Mouse (Mus musculus) NIH3T3 (cell line): ENCODE measurements around the gene Slc43a2.

ENCODE experiments used
- DNase-seq: peaks from one replicate; pipeline ENCODE4 v3.0.0-alpha.2; 2012; ENCODE audit warnings: low read depth

Slc43a2 gene

GRCm38 (mm10) chr11:75531469-75532242, at the start of gene Slc43a2:
Gene Slc43a2, plus strand, starts transcription at chr11:75531694.
- DNase-seq: peak; percentile 94

- DNase-seq: no peak
These were observed 45.3 kb upstream of the Slc43a2 start for GRCm38 (mm10) chr11:75486192-75486591.

DNA sequence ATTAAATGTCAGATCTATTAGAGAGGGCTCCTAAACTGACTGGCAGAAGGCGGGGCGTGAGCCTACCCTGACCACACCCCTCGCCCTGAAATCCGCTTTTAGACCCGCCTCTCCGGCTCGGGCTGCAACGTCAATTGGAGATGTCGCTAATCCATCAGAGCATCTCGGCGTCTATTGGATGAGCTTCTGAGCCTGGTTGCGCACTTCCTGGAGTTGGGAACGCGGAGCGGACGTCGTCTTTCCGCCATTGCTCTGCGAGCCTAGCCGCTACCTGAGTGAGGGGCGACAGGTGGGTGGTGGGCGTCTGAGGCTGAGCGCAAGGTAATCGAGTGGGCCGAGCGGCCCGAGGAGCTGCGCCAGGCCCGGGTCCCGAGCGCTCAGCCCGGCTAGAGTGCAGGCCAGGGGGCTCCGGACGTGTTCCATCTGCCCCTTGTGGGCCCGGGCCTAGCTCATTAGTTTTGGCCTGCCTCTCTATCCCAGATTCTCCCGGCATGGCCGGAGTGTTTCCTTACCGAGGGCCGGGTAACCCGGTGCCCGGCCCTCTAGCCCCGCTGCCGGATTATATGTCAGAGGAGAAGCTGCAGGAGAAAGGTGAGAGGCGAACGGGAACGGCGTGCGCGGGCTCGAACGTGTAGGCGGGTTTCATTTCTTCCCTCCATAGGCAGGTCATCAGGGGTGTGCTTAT, 44.8 kb upstream of the Slc43a2 start, which contains the start of gene Prpf8:
TSS of gene Prpf8 (plus strand) at position 216 of the 685 bp plus-strand sequence.
- peak; percentile 98 for DNase-seq

- no peak for DNase-seq
These were observed 44.0 kb upstream of the Slc43a2 start for GRCm38 (mm10) chr11:75487496-75487895.

DNA sequence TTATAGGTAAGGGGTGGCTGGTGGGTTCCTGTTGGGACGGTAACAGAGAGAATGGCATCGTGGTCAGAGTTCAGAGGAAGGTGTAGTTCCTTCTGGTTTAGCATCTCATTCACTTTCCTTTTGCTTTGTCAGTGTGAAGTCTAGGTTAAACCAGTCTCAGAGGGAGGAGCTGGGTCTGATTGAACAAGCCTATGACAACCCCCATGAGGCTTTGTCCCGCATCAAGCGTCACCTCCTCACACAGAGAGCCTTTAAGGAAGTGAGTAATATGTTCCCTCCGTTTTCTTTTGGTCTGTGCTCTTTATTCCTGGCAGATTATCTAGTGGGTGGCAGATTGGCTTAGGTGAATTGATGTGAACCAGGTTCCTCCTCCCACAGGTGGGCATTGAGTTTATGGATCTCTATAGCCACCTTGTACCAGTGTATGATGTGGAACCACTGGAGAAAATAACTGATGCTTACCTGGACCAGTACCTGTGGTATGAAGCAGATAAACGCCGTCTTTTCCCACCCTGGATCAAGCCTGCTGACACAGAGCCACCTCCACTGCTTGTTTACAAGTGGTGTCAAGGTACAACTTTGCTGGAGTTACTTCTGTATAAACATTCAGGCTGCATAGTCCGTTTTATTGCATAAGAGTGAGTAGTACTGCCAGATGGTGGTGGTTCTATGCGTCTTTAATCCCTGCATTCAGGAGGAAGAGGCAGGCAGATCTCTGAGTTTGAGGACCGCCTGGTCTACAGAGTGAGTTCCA, 37.0 kb upstream of the Slc43a2 start:
- DNase-seq: no peak

GRCm38 (mm10) chr11:75498126-75498525, 33.4 kb upstream of the Slc43a2 start:
- DNase-seq: no peak

GRCm38 (mm10) chr11:75508162-75508561, 23.3 kb upstream of the Slc43a2 start:
- DNase-seq: no peak

DNA sequence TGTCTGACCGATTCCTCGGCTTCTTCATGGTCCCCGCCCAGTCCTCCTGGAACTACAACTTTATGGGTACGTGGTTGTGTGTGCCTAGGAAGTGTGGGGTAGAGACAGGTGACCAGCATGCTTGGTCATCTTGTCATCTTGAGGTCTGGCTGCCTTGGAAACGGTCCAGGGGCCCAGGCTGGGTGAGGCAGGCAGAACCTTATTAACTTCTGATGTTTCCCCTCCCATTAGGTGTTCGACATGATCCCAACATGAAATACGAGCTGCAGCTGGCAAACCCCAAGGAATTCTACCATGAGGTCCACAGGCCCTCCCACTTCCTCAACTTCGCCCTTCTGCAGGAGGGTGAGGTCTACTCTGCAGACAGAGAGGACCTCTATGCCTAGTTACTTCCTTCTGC, 22.6 kb upstream of the Slc43a2 start:
- peak; percentile 10 for DNase-seq

DNA sequence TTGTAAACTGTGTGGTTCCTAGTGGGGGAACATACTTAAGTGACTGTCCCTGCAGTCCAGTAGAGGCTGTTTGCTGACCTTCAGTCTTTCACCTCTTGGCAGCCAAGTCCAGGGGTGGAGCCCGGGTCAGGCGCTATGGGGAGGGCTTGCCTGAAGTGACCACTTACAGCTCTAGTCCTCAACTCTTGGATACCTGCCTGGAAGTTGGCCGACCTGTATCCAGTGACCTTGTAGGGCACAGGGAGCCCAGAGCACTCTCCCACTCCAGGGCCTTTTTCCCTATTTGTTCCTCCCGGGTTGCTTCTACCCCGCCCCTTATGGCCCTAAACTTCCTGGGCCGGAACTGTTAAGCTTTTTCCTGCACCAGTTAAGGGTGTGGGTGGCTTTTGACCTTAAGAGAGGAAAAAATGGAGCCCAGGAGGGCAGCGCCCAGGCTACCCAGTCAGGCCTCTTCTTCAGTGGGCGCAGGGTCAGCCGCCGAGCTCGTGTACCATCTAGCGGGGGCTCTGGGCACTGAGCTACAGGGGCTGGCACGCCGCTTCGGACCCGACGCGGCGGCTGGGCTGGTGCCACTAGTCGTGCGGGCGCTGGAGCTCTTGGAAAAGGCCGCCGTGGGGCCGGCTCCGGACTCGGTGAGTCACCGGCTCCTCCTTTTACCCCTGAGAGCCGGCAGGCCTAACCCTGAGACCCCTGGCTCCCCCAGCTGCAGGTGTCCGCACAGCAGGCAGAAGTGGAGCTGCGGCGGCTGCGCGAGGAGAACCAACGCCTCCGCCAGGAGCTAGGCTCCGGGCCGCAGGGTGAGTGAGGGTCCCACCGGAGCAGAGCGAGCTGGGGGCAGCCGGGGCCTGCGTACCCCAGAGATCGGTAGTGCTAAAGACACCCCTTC, 21.5 kb upstream of the Slc43a2 start, which contains the start of gene Rilp:
TSS of gene Rilp (plus strand) at position 354 of the 886 bp plus-strand sequence.
- DNase-seq: no peak

DNA sequence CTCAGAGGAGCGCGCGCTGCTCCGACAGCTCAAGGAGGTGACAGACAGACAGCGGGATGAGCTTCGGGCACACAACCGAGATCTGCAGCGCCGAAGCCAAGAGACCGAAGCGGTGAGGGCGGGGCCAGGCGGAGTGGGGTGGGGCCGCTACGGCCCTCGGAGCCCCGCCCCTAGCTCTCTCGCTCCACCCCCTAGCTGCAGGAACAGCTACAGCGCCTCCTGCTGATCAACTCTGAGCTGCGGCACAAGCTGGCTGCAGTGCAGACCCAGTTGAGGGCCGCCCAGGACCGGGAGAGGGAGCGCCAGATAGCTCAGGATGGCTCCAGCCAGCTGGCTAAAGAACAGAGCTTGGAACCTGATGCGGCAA, 20.9 kb upstream of the Slc43a2 start:
- DNase-seq: peak; percentile 36

DNA sequence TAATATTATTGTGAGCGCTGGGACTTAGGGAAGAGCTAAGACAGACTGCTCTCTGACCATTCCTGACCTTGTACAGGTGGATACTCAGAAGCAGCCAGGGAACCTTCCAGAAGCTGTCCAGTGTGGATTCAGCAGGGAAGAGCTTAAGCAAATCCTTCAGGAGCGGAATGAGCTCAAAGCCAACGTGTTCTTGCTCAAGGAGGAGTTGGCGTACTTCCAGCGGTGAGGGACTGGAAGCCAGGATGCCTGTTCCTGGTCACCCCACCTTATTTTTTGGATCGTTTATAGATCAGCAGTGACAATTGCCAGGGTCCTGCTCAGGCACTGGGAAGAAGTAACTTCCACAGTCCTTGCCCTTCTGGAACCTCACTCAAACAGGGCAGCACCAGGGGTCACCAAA, 20.3 kb upstream of the Slc43a2 start:
- no peak for DNase-seq

DNA sequence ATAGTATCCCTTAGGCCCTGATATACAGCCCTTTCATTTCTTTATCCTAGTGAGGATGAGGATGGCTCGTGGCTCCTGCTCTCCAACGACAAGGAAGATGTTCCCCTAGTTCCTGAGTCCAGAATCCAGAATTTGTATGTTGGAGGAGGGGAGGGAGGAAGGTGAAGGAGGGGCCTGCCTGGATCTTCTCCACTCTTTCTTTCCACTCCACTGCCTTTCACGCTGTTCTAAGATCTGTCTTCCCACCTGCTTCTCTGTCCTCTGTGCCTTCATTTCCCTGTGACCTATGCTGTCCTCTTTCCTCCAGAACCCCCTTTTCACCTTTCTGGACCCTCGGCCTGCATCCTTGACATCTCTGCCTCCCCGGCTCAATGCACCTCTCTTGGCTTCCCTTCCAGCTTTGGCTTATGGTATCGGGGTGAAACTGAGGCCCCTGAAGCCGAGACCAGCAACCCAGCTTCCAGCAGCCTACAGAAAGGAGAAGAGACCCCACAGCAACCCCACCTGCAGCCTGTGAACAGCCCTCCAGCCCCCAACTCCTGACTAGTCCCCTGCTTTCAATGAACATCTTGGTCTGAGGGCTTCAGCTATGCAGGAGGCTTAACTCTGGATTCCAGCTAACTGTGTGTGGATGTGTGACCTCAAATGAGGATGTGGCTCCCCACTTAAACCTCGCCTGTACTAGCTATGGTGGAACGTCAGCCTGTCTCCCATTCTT, 19.0 kb upstream of the Slc43a2 start:
- DNase-seq: no peak

DNA sequence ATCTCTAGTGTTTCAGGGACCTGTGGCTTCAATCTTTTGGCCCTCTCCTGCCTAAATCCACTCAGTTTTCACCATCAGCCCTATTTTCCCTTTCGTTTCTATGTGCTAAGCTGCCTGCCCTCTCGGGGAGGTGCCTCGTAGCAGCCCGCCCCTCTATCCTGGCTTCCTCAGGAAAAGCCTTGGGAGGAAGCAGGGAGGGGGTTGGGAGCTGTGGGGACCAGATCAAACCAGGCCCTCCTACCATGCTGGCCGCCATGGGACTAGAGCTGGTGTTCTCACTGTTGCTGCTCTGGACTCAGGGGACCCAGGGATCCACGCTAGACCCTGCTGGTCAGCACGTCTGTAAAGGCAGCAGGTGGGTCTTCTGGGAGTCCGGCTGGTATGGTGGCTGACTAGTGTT, 18.2 kb upstream of the Slc43a2 start, which contains the start of gene Scarf1:
TSS of gene Scarf1 (plus strand) at position 205 of the 400 bp plus-strand sequence.
- no peak for DNase-seq

- DNase-seq: no peak
These were observed 16.3 kb upstream of the Slc43a2 start for GRCm38 (mm10) chr11:75515186-75515585.

DNA sequence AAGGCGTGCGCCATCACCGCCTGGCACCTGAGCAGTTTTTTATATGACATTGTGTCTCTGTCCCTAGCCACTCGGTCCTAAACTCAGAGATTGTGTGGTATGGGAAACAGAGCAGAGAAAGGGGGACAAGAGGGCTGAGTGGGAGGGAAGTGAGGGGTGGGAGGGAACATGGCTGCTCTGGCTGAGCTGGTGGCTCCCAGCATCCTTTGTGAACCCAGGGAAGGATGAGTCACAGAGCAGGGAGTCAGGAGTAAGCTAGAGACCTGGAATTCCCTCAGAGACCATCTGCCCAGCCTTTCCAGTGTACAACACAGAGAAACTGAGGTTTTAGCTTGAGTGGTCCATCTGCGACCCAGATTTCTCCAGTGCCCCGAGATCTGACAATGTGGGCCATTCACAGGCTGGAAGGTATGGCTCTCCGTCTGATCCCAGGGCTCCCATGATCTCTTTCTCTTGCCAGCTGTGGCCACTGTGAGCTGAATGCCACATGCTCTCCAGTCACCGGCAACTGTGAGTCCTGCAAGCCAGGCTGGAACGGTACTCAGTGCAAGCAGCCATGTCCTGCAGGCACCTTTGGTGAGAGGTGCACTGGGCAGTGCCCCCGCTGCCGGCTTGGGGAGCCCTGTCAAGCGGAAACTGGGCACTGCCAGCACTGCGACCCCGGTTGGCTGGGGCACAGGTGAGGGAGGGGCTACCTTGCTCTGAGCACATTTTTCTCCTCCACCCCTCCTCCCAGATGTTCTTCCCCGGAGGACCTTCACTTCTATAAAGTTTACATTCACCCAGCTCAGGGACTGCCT, 11.5 kb upstream of the Slc43a2 start:
- peak; percentile 25 for DNase-seq

DNA sequence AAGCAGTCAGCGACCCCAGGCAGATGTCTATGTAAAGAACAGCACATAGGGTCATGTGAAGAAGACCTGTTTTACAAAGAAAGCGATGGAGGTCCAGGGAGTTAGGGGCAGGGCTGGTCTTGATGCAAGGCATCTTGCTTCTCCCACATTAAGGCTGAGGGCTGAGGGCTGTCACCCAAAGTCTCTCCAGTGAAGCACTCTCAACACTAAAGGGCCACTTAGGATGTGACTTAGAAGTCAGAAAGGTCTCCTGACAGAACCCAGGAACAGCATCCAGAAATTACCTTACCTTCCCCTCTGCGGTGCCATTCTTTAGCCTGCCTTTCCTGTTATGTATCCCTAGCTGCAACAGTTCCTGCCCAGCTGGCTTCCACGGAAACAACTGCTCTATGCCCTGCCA, 9.9 kb upstream of the Slc43a2 start:
- no peak for DNase-seq

GRCm38 (mm10) chr11:75522793-75523192, 8.7 kb upstream of the Slc43a2 start:
- no peak for DNase-seq

DNA sequence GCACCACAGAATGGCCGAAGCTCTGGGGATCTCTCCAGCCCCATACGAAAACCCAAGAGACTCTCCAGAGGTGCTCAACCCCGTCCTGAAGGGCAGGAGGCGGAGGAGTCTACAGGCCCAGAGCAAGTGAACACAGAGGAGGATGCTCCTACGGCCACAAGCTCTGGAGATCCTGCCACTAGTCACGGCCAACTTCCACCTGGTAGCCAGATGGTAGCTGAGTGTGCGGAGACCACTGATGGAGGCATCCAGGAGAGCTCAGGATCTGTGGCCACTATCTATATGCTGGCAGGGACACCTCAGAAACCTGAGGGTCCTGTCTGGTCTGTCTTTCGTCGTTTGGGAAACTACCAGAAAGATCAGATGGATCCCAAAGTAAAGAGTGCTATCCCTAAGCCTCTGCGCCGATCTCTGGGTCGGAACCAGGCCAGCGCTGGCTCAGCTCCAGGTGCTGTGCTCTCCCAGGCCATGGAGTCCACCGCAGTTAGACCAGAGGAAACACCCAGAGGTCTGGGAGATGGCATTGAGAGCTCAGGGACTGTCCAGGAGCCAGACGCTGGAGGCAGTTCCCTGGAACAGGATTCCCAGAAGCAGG, 5.9 kb upstream of the Slc43a2 start:
- no peak for DNase-seq

GRCm38 (mm10) chr11:75526943-75527342, 4.6 kb upstream of the Slc43a2 start:
- no peak for DNase-seq

GRCm38 (mm10) chr11:75529771-75530170, 1.7 kb upstream of the Slc43a2 start:
- DNase-seq: no peak
